Mouse (Mus musculus) ES-Bruce4 (cell line): Measurements from ENCODE around the gene Ctsl.

Source experiments
- CTCF ChIP-seq: IDR thresholded peaks from one replicate; pipeline ENCODE4 v1.8.1; 2011; ENCODE audit warnings: low read depth, low read length
- POLR2A ChIP-seq: IDR thresholded peaks from one replicate; pipeline ENCODE4 v1.8.1; 2011; ENCODE audit warnings: low read length; ENCODE audit not compliant: insufficient read depth

- TF ChIP-seq CTCF = no peak
- no peak for TF ChIP-seq POLR2A
These were observed 26.3 kb upstream of the Ctsl start for GRCm38 (mm10) chr13:64396979-64397378.
